Mouse (Mus musculus) heart, adult 2 months (tissue): ENCODE data around the gene Edn2.

Source experiments
- EP300 ChIP-seq: fragments of 200-500 bp; IDR thresholded peaks from 2 replicates; pipeline ENCODE4 v1.6.1; 2011; ENCODE audit warnings: low read depth, low read length, control low read depth; ENCODE audit not compliant: insufficient read depth
- POLR2A ChIP-seq: fragments of 200-500 bp; IDR thresholded peaks from 2 replicates; pipeline ENCODE4 v1.6.1; 2011; ENCODE audit warnings: mild to moderate bottlenecking, low read depth, low read length, control low read depth; ENCODE audit not compliant: insufficient read depth

DNA sequence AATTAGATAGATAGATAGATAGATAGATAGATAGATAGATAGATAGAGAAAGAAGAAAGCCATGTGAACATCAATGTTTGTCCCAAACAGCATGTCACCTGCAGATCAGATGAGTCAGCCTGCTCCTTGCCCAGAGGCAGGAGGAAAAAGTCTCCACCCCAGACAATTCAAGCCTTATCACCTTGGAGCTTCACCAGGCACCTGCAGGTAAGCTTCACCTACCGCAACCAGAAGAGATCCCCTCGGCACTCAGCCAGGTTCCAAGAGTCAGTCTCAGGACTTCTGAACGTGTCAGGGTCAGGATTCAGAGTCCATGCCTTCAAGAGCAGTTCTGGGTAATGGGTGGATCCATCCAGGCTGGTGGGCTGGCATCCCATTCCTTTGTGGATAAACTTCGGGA, 18.1 kb downstream of the Edn2 start:
- TF ChIP-seq POLR2A (no peak), EP300 (no peak)
